Mouse (Mus musculus) cerebellum, adult 2 months (tissue): ENCODE measurements around the gene Cdh9.

Source experiments
- CTCF ChIP-seq: fragments of 200-500 bp; IDR thresholded peaks from 2 replicates; pipeline ENCODE4 v1.5.1; 2011; ENCODE audit warnings: low read depth, mild to moderate bottlenecking, control low read depth, low read length, moderate library complexity, borderline replicate concordance; ENCODE audit not compliant: insufficient read depth
- POLR2A ChIP-seq: fragments of 200-500 bp; IDR thresholded peaks from 2 replicates; pipeline ENCODE4 v1.6.1; 2011; ENCODE audit warnings: low read length, control low read depth, borderline replicate concordance; ENCODE audit not compliant: insufficient read depth

DNA sequence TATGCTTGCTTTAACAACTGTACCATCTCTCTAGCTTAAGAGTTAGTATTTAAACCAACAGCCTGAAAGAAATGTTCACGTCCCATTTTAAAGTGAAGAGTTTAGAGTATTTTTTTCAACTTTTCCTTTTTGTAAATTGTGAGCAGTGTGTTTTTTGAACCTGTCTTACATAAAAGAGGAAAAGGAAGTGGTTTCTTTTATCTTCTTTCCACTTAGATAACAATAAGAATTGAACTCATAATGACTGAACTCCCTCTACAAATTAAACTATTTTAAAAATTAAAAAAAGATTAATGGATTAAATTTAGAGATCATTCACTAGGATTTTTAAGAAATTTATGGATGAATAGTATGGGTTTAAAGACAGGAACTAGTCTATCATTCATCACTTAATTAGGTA, 168.1 kb downstream of the Cdh9 start:
- TF ChIP-seq CTCF (no peak), POLR2A (no peak)
